Mouse (Mus musculus): ENCODE data around the gene Mllt6.

The Mllt6 gene

GRCm38 (mm10) chr11:97686322-97686908, 23.2 kb downstream of the Mllt6 start:
- H3K27me3 ChIP-seq (ENCODE audit: control insufficient read depth, insufficient read depth, low read length, poor library complexity, severe bottlenecking) = no peaks in the 10 kb centered on the region
- peaks cover 8% of the 10 kb centered on the region for H3K36me3 ChIP-seq (ENCODE audit: control insufficient read depth, insufficient read depth, low read length, poor library complexity, severe bottlenecking)
- peak; percentile 15 for DNase-seq (ENCODE audit: low read depth, low spot score)

- Histone ChIP-seq H3K27me3 (ENCODE audit: control insufficient read depth, insufficient read depth, low read length, poor library complexity, severe bottlenecking) (no peaks in the 10 kb centered on the region), H3K36me3 (ENCODE audit: control insufficient read depth, insufficient read depth, low read length, poor library complexity, severe bottlenecking) (peaks cover 4% of the 10 kb centered on the region)
- no peak for DNase-seq (ENCODE audit: low read depth, low spot score)
These were observed 23.8 kb downstream of the Mllt6 start for GRCm38 (mm10) chr11:97687061-97687460.

GRCm38 (mm10) chr11:97689861-97690260, 26.6 kb downstream of the Mllt6 start:
- DNase-seq (ENCODE audit: low read depth, low spot score) = peak; percentile 77
- Histone ChIP-seq H3K27me3 (ENCODE audit: control insufficient read depth, insufficient read depth, low read length, poor library complexity, severe bottlenecking) (no peaks in the 10 kb centered on the region), H3K36me3 (ENCODE audit: control insufficient read depth, insufficient read depth, low read length, poor library complexity, severe bottlenecking) (no peaks in the 10 kb centered on the region; the same call in 1 of the 2 replicates)

GRCm38 (mm10) chr11:97694435-97694834, 31.2 kb downstream of the Mllt6 start:
- no peak for DNase-seq (ENCODE audit: low read depth, low spot score)
- H3K27me3 ChIP-seq (ENCODE audit: control insufficient read depth, insufficient read depth, low read length, poor library complexity, severe bottlenecking) = 0 out of 2 replicates have a peak, but pooled peaks cover 2% of the 10 kb centered on the region
- H3K36me3 ChIP-seq (ENCODE audit: control insufficient read depth, insufficient read depth, low read length, poor library complexity, severe bottlenecking) = no peaks in the 10 kb centered on the region; the same call in 1 of the 2 replicates

GRCm38 (mm10) chr11:97694921-97695711, 31.9 kb downstream of the Mllt6 start:
- H3K36me3 ChIP-seq (ENCODE audit: control insufficient read depth, insufficient read depth, low read length, poor library complexity, severe bottlenecking) = no peaks in the 10 kb centered on the region; the same call in 1 of the 2 replicates
- 0 out of 2 replicates have a peak, but pooled peaks cover 2% of the 10 kb centered on the region for H3K27me3 ChIP-seq (ENCODE audit: control insufficient read depth, insufficient read depth, low read length, poor library complexity, severe bottlenecking)
- DNase-seq (ENCODE audit: low read depth, low spot score) = no peak

- no peak for DNase-seq (ENCODE audit: low read depth, low spot score)
- Histone ChIP-seq H3K27me3 (ENCODE audit: control insufficient read depth, insufficient read depth, low read length, poor library complexity, severe bottlenecking) (0 out of 2 replicates have a peak, but pooled peaks cover 2% of the 10 kb centered on the region), H3K36me3 (ENCODE audit: control insufficient read depth, insufficient read depth, low read length, poor library complexity, severe bottlenecking) (no peaks in the 10 kb centered on the region; the same call in 1 of the 2 replicates)
These were observed 32.6 kb downstream of the Mllt6 start for GRCm38 (mm10) chr11:97695712-97696401.

GRCm38 (mm10) chr11:97696669-97697068, 33.5 kb downstream of the Mllt6 start:
- no peaks in the 10 kb centered on the region for H3K36me3 ChIP-seq (ENCODE audit: control insufficient read depth, insufficient read depth, low read length, poor library complexity, severe bottlenecking)

GRCm38 (mm10) chr11:97697199-97697890, 34.1 kb downstream of the Mllt6 start:
- 0 out of 2 replicates have a peak, but pooled peaks cover 2% of the 10 kb centered on the region for H3K27me3 ChIP-seq (ENCODE audit: control insufficient read depth, insufficient read depth, low read length, poor library complexity, severe bottlenecking)
- DNase-seq (ENCODE audit: low read depth, low spot score) = no peak
- H3K36me3 ChIP-seq (ENCODE audit: control insufficient read depth, insufficient read depth, low read length, poor library complexity, severe bottlenecking) = no peaks in the 10 kb centered on the region

More at GRCm38 (mm10) chr11:97696669-97697068, 33.5 kb downstream of the Mllt6 start:
- 0 out of 2 replicates have a peak, but pooled peaks cover 2% of the 10 kb centered on the region for H3K27me3 ChIP-seq (ENCODE audit: control insufficient read depth, insufficient read depth, low read length, poor library complexity, severe bottlenecking)
- DNase-seq (ENCODE audit: low read depth, low spot score) = no peak

- no peak for DNase-seq (ENCODE audit: low read depth, low spot score)
- 0 out of 2 replicates have a peak, but pooled peaks cover 2% of the 10 kb centered on the region for H3K27me3 ChIP-seq (ENCODE audit: control insufficient read depth, insufficient read depth, low read length, poor library complexity, severe bottlenecking)
- H3K36me3 ChIP-seq (ENCODE audit: control insufficient read depth, insufficient read depth, low read length, poor library complexity, severe bottlenecking) = no peaks in the 10 kb centered on the region
These were observed 34.8 kb downstream of the Mllt6 start for GRCm38 (mm10) chr11:97697891-97698529.

GRCm38 (mm10) chr11:97698741-97699611, 35.8 kb downstream of the Mllt6 start:
- peak; percentile 32 for DNase-seq (ENCODE audit: low read depth, low spot score)
- Histone ChIP-seq H3K27me3 (ENCODE audit: control insufficient read depth, insufficient read depth, low read length, poor library complexity, severe bottlenecking) (0 out of 2 replicates have a peak, but pooled peaks cover 2% of the 10 kb centered on the region), H3K36me3 (ENCODE audit: control insufficient read depth, insufficient read depth, low read length, poor library complexity, severe bottlenecking) (no peaks in the 10 kb centered on the region)

- Histone ChIP-seq H3K27me3 (ENCODE audit: control insufficient read depth, insufficient read depth, low read length, poor library complexity, severe bottlenecking) (0 out of 2 replicates have a peak, but pooled peaks cover 2% of the 10 kb centered on the region), H3K36me3 (ENCODE audit: control insufficient read depth, insufficient read depth, low read length, poor library complexity, severe bottlenecking) (no peaks in the 10 kb centered on the region)
- no peak for DNase-seq (ENCODE audit: low read depth, low spot score)
These were observed 36.4 kb downstream of the Mllt6 start for GRCm38 (mm10) chr11:97699626-97700002.

GRCm38 (mm10) chr11:97700003-97700745, 37.0 kb downstream of the Mllt6 start, which contains the start of gene Pcgf2:
Gene Pcgf2, minus strand, starts transcription at chr11:97700497.
- DNase-seq (ENCODE audit: low read depth, low spot score) = peak; percentile 62
- no peaks in the 10 kb centered on the region for H3K36me3 ChIP-seq (ENCODE audit: control insufficient read depth, insufficient read depth, low read length, poor library complexity, severe bottlenecking)

More at GRCm38 (mm10) chr11:97700003-97700745, 37.0 kb downstream of the Mllt6 start, which contains the start of gene Pcgf2:
- H3K27me3 ChIP-seq (ENCODE audit: control insufficient read depth, insufficient read depth, low read length, poor library complexity, severe bottlenecking) = 0 out of 2 replicates have a peak, but pooled peaks cover 2% of the 10 kb centered on the region

Data from splenic B cell, adult 2 months (primary cell).